Comparison of ENCODE assay signal across 20 mouse cellular contexts in the genomic region with DNA sequence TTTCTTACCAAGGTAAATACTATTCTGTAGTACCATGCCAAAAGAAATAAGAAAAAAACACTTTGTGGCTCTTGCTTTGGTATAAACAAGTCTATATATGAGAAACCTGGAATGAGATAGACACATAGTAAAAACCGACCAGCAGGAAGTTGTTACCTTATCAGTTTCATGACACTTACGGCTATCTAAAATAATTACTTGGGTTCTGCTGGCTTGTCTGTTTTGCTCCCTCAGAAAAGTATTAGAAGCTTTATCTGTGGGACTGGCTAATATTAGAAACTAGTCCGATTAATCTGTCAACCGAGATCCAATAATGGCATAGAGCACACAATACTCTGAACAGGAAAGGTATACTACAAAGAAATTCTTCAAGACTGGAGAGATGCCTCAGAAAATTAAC.
A peak's percentile ranks its signal among the peaks of the same experiment; 100 is the strongest.
DNase-seq lines count a peak whose midpoint lies in the region; ATAC-seq lines count a peak whose summit lies in the region.
"Had no signal": no experiment of that assay in that cellular context is flagged by ENCODE, and none has a peak within 500 bp of the region (broad histone marks: within the 10 kb centered on the region; RNA-seq: fewer than 3 reads in every experiment).

No protein-coding gene starts in this region.

- H3K27me3 ChIP-seq in heart, embryonic 12.5 days (replicated peaks): no peaks in the 10 kb centered on the region
- H3K27me3 ChIP-seq in heart, embryonic 16.5 days (ENCODE audit: control insufficient read depth, insufficient read depth, low read length): no peaks in the 10 kb centered on the region
- H3K27me3 ChIP-seq: embryonic facial prominence, embryonic 15.5 days; hindbrain, embryonic 12.5 days had no signal

- no peak overlapping the region for H3K4me3 ChIP-seq in heart, embryonic 12.5 days
- no peak overlapping the region for H3K4me3 ChIP-seq in heart, embryonic 16.5 days (ENCODE audit: low read length)
- H3K4me3 ChIP-seq: embryonic facial prominence, embryonic 15.5 days; erythroblast, embryonic 14.5 days; forebrain, embryonic 10.5 days; gastrocnemius, adult 2 months; hindbrain, embryonic 12.5 days had no signal

- H3K4me2 ChIP-seq in heart, embryonic 12.5 days: 0 out of 2 replicates have a peak overlapping the region, but pooled peaks have one; percentile 29
- peak overlapping the region; percentile 23; the same call in 1 of the 2 replicates for H3K4me2 ChIP-seq in heart, embryonic 16.5 days (ENCODE audit: low read depth, low read length)
- H3K4me2 ChIP-seq: embryonic facial prominence, embryonic 15.5 days; hindbrain, embryonic 12.5 days had no signal

- no peak for DNase-seq in heart, adult 11 months
- DNase-seq in heart, adult 9 months (ENCODE audit: low spot score in 2 of 2): no peak
- peak; percentile 44 for DNase-seq in retina, adult 2 months (ENCODE audit: low read depth, low spot score)
- DNase-seq in retina, embryonic 14.5 days (ENCODE audit: low spot score): no peak
- no peak for DNase-seq in urinary bladder, postnatal 10 days (ENCODE audit: low spot score)
- DNase-seq in lung, postnatal 14 days: no peak
- DNase-seq: adrenal gland, adult 2 months; adrenal gland, postnatal 25 days; cerebellum, adult 2 months; cerebellum, postnatal 10 days; gastrocnemius, adult 2 months; gastrocnemius, postnatal 25 days had no signal

- H3K36me3 ChIP-seq in heart, embryonic 12.5 days: no peaks in the 10 kb centered on the region
- H3K36me3 ChIP-seq in heart, embryonic 16.5 days (ENCODE audit: control insufficient read depth, insufficient read depth): no peaks in the 10 kb centered on the region
- H3K36me3 ChIP-seq: embryonic facial prominence, embryonic 15.5 days; forebrain, embryonic 10.5 days; hindbrain, embryonic 12.5 days had no signal

- peaks cover 12% of the 10 kb centered on the region for H3K4me1 ChIP-seq in heart, embryonic 12.5 days (replicated peaks)
- peaks cover 13% of the 10 kb centered on the region for H3K4me1 ChIP-seq in heart, embryonic 16.5 days (ENCODE audit: control insufficient read depth, insufficient read depth, low read length)
- H3K4me1 ChIP-seq: embryonic facial prominence, embryonic 15.5 days; forebrain, embryonic 10.5 days; hindbrain, embryonic 12.5 days had no signal

- 14% methylated on average over 4 of the region's 4 CpGs for WGBS in heart, embryonic 12.5 days
- 26% methylated on average over 4 of the region's 4 CpGs for WGBS in heart, embryonic 16.5 days

- H3K9ac ChIP-seq in heart, embryonic 12.5 days: no peak overlapping the region
- no peak overlapping the region for H3K9ac ChIP-seq in heart, embryonic 16.5 days (ENCODE audit: low read length)
- H3K9ac ChIP-seq: embryonic facial prominence, embryonic 15.5 days; hindbrain, embryonic 12.5 days had no signal

- ATAC-seq in heart, embryonic 12.5 days (ENCODE audit: insufficient number of reproducible peaks, low FRiP score): no peak
- peak; percentile 14; the same call in 1 of the 2 replicates for ATAC-seq in heart, embryonic 16.5 days (replicated peaks; ENCODE audit: extremely low read depth, insufficient read depth, low FRiP score)
- ATAC-seq: inflammation-experienced regulatory T-cells, adult 6 months; intestine, postnatal 0 days had no signal

- H3K9me3 ChIP-seq in heart, embryonic 12.5 days (replicated peaks): no peaks in the 10 kb centered on the region
- H3K9me3 ChIP-seq in heart, embryonic 16.5 days (replicated peaks; ENCODE audit: control insufficient read depth, low read length): no peaks in the 10 kb centered on the region
- H3K9me3 ChIP-seq: embryonic facial prominence, embryonic 15.5 days; forebrain, embryonic 10.5 days; hindbrain, embryonic 12.5 days had no signal

- peak overlapping the region; percentile 57 for H3K27ac ChIP-seq in heart, embryonic 12.5 days (ENCODE audit: poor library complexity, severe bottlenecking)
- peak overlapping the region; percentile 72 for H3K27ac ChIP-seq in heart, embryonic 16.5 days (ENCODE audit: low read length)
- H3K27ac ChIP-seq: embryonic facial prominence, embryonic 15.5 days; forebrain, embryonic 10.5 days; gastrocnemius, adult 2 months; hindbrain, embryonic 12.5 days had no signal
